Mouse (Mus musculus) yolk sac, embryonic 10.5 days (tissue): ENCODE data around the gene Foxf1.

ENCODE experiments used
- DNase-seq: peaks from one replicate; pipeline ENCODE4 v3.0.0-alpha.2; 2017; ENCODE audit warnings: low spot score

The Foxf1 gene

DNA sequence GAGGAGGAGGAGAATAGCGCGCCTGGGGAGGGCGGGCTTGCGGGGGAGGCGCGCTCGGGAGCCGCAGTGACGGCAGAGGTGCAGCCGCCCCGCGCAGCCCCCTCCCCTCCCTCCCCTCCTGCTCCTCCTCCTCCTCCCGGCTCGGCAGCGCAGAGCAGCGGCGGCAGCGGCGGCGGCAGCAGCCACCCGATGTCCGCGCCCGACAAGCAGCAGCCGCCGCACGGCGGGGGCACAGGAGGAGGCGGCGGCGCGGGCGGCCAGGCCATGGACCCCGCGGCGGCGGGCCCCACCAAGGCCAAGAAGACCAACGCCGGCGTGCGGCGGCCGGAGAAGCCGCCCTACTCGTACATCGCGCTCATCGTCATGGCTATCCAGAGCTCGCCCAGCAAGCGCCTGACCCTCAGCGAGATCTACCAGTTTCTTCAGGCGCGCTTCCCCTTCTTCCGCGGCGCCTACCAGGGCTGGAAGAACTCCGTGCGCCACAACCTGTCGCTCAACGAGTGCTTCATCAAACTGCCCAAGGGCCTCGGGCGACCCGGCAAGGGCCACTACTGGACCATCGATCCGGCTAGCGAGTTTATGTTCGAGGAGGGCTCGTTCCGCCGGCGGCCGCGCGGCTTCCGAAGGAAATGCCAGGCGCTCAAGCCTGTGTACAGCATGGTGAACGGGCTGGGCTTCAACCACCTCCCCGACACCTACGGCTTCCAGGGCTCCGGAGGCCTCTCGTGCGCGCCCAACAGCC is at the start of gene Foxf1:
TSS of gene Foxf1 (plus strand) at position 177 of the 742 bp plus-strand sequence.
- DNase-seq: no peak

DNA sequence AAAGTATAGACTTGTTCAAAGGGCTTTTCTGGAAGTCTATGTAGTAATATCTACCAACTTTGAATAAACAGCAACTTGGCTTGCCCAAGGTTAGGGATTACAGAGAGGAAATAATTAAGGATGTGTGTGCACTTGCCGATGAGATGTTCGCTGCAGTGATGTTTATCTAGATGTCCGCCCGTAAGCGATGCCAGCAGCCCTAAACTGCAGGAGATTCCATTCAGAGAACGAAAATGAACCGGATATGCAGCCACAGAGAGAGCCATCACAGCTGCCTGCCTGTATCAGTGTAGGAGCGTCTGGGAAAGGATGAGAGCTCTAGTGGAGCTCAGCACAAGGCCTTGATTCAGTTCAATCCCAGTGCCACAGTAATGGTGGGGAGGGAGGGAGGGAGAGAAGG is 48.6 kb upstream of the Foxf1 start:
- DNase-seq: no peak

DNA sequence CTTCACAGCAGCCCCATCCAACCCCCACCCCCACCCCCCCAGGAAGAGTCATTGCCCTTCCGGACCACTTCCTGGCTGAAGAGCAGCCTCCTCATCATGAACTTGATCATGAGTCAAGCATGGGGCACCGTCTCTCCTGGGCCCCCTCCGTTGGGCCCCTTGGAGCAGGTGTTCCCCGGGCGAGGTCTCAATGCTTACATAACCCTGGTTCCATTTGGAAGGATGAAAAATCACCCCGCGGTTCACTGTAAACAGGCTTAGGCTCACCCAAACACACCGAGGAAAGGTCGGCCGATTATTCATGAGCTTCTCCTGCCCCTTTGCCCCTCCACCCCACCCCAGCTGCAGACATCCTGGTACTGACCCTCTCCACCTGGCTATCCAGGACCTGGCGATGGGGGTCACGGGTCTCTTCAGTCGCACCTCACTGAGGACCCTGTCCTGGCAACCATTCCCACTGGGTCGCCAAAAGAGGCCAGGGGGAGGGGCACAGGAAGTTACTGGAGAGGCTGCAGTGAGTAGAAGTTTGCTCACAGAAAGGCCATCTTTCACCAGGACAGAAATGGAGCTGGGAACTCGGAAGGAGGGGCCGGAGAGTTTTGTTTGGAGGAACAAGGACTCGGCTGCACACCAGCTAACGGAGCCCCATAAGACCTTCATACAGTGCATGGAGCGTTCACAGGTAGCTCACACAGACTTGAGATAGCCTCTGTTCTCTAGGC is 40.3 kb upstream of the Foxf1 start:
- peak; percentile 29 for DNase-seq

DNA sequence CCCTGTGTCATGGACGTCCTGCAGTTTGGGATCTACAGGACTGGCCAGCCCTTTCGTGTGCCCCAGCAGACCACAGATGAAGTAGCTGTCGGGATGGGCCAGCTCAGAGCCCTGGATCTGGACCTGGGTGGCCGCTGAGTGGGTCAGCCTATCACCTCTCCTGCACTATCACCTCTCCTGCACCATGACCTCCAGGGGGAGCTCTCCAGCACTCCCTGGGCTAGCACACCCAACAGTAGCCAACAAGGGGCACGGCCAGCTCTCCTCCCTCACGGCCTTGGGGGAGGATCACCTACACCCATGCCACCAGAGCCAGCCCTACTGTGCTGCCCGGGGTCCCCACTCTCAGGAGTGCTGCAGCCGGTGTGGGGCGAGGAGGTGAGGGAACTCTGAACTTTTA is 36.7 kb upstream of the Foxf1 start:
- DNase-seq: no peak

DNA sequence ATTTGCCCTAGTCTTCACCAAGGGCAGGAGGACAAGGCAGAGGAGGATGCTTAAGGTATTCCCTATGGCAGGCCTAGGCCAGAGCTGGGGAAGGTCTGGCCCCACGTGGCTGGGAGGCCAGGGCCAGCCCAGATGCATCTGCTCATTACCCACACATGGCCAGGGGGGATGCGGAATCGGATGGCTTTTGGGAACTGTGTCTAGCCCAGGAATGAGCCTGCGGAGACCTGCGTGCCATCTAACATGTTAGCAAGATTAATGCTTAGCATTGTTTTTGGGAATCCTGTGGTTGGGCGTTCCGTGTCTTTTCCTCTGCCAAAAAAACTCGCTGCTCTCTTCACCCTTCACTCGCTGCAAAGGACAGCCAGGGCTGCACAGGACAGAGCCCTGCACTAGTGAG is 26.1 kb upstream of the Foxf1 start:
- no peak for DNase-seq

DNA sequence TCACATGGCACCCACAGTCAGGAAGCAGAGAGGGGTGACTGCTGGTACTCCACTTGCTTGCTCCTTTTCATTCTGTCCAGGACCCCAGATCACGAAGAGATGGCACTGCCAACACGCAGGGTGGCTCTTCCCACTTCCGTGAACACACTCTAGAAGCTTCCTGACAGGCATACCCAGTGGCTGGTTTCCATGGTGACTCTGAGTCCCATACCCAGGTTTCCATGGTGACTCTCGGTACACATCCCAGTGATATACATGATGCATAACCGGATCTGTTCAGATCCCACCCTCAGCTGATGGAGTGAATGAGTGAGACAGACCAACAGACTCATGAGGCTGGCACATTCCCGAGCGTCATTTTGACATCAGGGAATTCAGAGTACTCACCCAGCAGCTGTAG is 25.1 kb upstream of the Foxf1 start:
- no peak for DNase-seq

DNA sequence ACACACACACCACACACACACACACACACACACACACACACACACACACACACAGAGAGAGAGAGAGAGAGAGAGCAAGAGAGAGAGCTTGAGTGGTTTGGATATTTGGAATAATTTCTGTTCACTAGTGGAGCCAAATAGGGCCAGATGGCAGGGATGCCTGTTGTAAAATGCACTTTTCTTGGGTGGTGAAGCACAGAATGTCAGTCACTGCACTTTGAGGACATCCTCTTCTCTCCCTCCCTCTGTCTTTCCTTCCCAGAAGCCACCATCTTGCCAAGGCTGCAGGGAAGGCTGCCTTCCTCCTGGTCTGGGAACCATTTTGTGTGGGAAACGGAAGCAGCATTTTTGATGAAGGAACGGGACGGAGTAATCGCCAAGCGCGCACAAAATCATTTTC is 21.7 kb upstream of the Foxf1 start:
- DNase-seq: no peak

DNA sequence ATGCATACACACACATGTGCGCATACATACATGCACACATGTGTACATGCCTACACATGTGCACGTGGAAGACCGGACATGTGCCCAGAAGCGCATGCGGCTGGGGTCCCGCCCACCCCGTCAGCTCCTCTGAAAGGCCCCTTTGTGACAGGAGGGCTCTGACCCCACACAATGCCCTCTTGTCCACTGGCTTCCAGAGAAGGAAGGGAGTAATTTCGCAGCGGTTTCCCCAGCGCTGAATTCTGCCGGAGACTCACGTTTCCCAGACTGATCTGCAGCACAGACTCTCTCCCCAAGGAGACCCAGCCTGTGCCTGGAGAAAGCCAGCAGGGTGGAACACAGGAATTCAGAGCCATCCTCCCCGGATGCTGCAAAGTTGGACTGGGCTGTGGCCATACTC is 20.5 kb upstream of the Foxf1 start:
- no peak for DNase-seq

DNA sequence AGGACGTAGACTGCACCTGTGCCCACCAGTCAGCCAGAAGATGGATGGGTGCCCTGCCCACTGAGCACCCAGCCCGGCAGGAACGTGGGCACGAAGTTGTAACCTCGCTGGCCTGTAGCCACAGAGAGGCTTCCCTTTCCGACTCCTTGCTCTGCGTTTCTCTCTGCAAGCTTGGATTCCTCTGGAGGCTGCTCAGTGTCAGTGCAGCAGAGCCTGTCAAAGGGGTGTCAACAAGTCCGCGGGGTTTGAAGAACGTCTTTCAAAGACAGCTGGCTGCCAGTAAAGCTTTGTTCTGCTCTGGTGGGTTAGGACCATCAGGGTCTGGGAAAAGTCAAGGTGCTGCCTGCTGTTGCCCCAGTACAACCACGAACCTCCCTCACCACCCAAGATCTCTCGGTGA is 12.7 kb upstream of the Foxf1 start:
- DNase-seq: peak; percentile 55

DNA sequence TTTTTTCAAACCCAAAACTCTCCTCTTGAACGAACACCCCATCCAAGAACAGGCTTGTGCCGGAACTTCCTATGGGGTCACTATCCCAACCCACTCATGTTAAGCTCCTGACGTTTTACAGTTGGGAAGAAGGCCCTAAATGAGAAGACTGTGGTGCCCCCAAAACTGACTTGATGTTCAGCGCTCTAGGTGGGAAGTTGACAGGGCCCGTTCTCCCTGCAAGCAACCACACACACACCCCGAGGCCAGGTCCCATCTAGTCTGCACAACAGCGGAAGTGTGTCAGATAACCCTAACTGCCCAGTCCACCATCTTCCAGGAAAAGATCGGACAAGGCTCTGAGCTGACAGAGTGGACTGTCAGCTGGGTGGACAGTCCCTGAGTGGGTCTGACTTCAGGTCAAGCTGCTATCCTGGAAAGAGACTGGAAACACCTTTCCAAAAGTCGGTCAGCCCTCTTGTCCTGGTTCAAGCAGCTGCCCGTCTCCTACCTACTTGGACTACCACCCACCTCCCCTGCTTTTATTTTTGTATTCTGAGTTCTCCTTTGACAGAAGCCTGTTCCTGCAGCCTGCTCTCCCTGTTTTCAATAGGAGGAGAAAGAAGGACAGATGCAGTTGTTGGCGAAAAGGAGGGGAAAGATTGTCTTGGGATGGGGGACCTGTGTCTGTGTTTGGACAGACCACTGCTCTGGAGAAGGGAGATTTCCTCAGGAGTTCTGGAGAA is 11.6 kb upstream of the Foxf1 start:
- no peak for DNase-seq

DNA sequence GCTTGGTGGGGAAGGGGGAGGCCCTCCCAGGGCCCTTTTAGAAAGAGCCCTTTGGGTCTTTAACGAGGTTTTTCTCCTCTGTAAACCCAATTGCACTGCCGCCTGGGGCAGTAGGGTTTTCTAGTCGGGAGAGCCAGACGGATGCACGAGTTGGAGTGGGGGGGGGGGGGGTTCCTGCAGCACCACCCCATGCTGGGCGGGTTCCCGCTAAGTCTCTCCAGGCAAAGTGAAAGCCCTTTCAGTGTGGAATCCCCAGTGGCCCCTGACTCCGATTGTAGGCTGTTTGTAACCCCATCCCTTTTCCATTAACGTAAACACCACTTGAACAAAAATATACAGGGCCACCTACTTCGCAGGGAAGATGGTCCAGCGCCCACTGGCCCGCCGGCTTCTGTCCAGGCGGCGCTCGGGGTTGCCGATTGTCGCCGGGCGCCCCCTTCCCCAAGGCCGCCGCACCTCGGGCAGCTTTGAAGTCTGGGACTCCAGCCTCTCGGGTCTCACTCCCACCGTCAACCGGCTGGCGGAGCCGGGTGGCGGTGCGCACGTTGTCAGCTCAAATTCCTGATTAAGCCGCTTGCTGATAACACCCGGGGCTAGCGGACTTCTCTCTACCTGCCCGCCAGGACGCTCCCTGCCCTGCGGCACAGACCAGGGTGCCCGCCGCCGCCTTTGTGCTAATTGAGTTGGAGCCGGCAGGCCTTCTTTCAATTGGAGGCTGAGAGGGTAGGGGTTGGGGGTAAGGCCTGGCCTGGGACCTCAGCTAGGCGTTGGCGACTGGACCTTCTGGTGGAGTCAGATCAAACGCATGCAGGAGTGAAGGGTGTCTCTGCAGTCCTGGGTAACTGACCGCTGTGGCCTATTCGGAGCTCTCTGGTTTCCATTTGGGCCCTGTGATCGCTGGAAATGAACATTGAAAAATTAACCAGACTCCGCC is 10.7 kb upstream of the Foxf1 start:
- peak; percentile 31 for DNase-seq

DNA sequence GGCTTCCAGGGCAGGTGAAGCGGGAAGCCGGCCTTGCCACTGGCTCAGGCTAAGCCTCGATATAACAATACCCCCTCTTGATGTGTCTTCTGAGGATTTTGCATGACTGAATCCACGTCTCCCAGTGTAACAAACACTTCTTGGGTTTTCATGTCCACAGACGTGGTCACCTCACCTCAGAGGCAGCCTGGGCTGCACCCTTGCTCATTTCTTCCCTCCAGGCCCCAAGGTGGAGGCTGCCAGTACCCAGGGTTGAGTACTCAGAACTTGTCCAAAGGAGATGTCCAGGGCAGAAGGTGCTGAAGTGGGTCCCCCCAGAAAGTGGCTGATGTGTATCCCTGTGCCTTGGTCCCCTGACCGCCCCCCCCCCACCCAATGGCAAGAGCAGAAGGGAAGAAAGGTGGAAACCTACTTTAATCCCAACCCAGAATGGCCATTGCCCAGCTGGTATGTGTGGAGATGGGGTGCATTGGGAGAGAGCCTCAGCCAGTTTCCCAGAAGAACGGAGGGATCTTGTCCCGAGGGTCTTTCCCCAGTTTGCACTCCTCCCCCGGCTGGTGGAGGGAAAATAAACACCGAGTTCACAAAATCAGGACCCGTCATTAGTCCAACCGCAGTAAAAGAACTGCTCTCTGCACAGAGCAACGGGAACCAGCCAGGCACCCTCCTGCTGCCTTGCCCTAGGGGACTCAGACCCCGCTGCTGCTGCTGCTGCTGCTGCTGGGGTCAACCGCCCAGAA is 9.9 kb upstream of the Foxf1 start:
- no peak for DNase-seq

DNA sequence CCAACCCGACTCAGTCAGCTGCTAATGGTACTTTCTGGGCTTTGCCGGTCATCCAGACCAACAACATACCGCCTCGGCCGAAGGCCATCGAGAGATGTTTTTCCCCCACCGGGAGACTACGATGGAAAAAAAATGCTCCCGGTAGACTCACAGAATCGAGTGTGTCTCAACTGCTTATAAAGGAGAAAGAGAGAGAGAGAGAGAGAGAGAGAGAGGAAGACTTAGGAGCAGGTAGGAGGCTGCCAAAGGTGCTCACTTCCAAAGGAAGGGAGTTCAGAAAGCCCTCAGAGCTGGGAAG is 9.4 kb upstream of the Foxf1 start:
- DNase-seq: no peak

DNA sequence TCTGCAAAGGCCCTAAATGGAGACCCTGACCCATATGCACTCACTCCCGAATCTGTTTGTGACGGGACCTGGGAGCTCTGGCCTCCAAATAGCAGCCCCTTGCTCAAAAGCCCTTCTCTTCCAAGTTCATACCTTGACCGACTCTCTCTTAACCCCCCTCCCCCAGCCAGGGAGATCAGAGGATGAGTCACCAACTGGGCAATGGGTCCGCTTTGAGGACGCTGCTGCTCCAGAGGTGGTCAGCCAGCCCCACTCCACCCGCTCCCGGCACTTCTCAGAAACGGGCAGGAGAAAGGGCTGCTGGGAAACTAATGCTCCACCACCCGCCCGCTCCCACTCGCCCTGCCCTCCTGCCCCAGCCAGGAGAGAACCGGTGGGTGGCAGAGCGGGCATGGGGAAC is 8.2 kb upstream of the Foxf1 start:
- no peak for DNase-seq

DNA sequence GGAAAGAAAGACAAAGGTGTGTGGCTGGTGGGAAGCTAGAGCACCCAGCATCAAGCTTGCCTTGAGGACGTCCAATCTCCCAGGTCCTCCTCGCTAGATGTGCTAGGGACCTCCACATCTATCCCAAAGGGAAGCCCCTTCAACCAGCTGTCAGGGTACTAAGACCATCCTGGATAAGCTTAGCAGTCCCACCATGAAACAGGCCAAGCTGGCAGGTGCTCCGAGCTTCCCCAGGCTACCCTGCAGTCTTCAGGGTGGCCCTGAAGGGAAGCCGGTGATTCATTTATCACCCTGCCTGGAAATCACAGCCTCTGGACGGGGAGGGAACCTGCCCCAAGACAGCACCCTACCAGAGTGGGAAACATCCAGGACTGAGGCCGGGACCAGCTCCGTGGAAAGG is 7.6 kb upstream of the Foxf1 start:
- DNase-seq: no peak

DNA sequence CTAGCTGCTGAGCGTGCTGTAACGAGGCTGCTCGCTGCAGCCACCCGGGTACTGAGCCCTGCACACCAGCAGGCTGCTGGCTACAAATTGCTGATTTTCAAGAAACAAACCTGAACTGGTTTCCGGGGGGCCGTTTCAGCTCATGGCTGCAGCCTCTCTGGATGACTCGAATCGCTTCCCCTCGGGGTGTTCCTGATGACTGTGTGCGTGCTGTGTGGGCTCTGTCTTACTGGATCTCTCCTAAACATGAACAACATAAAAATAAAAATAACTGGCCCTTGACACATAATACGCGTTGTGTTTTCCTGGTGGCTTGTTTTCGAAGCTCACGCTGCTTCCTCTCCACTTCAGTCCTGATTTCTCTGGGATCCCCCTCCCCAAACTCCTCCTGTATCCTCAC is 5.5 kb upstream of the Foxf1 start:
- DNase-seq: no peak

DNA sequence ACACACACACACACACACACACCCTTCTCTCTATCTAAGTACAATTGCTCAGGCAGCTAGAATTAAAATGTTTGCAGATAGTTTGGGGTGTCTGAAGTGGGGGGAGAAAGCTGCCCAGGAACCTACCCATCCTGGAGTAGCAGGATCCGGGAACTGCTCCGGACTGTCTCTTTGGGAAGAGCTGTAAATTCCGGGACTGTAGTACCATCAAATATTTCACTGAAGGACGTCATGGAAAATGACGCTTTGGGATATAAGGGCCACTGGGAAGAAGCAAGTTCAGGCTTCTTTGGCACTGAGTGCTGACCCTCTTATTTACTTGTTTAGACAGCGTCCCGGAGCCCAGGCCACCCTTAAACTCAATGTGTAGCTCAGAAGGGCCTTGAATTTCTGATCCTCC is 5.0 kb upstream of the Foxf1 start:
- DNase-seq: no peak

DNA sequence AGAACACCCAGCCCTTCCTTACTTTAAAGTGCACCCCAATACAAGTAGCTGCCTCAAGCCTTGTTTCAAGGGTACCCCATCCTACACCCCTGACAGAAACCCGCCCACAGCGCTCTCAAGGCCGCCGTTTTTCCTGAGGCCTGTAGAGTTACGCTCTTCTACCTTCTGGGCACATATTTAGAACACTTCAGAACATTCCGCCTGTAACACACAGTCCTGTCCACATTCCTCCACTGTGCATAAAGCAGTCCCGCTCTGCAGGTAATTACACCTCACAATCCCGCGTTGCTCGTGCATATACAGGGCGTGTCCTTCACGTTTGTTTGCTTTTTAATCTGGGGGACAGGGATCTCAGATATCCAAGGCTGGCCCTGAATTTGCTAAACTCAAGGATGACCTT is 4.2 kb upstream of the Foxf1 start:
- DNase-seq: no peak

DNA sequence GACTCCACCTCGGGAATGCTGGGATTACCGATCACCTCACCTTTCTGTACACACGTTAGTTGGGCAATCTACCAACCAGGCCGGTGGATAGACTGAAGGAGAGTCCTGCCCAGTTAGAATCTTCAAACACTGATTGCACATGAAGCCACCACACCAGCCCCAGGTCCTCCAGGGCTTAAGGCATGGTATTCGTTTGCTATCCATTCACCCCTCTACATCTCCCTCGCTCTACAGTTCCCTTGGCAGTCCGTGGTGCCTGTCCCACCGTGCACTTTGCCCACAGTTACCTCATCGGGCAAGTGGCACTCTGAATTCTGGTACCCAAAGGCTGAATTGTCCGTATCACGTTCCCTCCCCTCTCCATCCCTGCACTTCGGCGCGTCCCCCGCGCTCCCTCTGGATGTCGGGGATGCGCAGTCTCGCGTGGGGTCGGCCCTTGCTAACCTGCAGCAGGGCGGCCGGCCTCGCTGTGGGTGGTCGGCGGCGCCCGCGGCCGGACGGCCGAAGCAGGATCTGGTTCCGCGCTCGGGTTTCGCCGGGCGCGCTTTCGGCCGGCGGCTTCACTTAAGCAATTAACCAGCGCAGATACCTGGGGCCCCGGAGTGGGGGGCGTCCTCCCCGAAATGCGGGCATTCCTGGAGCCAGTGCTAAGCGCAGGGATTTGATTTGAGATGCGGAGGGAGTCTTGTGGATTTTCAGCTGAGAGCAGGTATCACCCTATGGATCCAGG is 3.7 kb upstream of the Foxf1 start:
- no peak for DNase-seq

DNA sequence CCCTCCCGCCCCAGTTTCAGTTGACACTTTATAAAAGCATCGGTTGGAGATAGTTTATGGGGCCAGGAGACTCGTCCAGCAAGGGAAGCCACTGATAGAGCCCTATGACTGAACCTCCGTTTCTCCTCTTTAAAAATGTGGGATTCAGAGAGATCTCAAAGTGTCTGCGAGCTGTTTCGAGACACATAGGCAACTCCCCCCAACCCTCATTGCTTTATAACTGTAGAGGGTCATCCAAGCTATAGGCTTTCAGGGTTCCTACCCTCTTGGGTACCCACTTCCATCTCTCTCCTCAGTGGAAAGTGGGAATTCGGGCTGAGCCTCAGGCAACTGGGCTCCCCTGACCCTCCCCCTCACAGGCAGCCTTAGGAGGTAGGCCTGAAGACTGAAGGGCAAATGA is 2.8 kb upstream of the Foxf1 start:
- no peak for DNase-seq
